8 mouse cellular contexts compared by ENCODE assay signal in genomic region chr7:80143331-80144273, GRCm38 (mm10). TPM values are rescaled to one million over a fixed set of nuclear protein-coding genes. Genes with fewer than 3 reads are reported as not detected.
DNase-seq lines count a peak whose midpoint lies in the region; ATAC-seq lines count a peak whose summit lies in the region.

No protein-coding gene starts in this region.

- H3K27ac ChIP-seq in forebrain, embryonic 16.5 days (ENCODE audit: low read length), result peak overlapping the region; percentile 62
- H3K27ac ChIP-seq in liver, embryonic 13.5 days, result peak overlapping the region; percentile 92

- H3K9me3 ChIP-seq in forebrain, embryonic 16.5 days (ENCODE audit: control insufficient read depth, low read length), result no peaks in the 10 kb centered on the region
- H3K9me3 ChIP-seq in liver, embryonic 13.5 days (replicated peaks), result no peaks in the 10 kb centered on the region

- 31% methylated on average over 22 of the region's 22 CpGs for WGBS in forebrain, embryonic 16.5 days
- 14% methylated on average over 22 of the region's 22 CpGs for WGBS in liver, embryonic 13.5 days (ENCODE audit: insufficient replicate concordance)

- DNase-seq in heart, adult 11 months, result peak; percentile 97
- no peak for DNase-seq in heart, adult 8-10 months (ENCODE audit: low spot score)
- peak; percentile 60 for DNase-seq in adrenal gland, postnatal 14 days
- peak; percentile 83 for DNase-seq in layer of hippocampus, adult 11-12 months (ENCODE audit: low spot score)
- no peak for DNase-seq in liver, embryonic 13.5 days
- peak; percentile 26 to 86 for DNase-seq in natural killer cell, adult 2 months (ENCODE audit: low spot score in 2 of 2)
- DNase-seq in testis, postnatal 14 days (ENCODE audit: low spot score), result peak; percentile 22

- no peak overlapping the region for H3K9ac ChIP-seq in forebrain, embryonic 16.5 days (replicated peaks; ENCODE audit: low read depth, low read length)
- H3K9ac ChIP-seq in liver, embryonic 13.5 days, result peak overlapping the region; percentile 53

- no peaks in the 10 kb centered on the region for H3K27me3 ChIP-seq in forebrain, embryonic 16.5 days (replicated peaks; ENCODE audit: control insufficient read depth, insufficient read depth, low read length)
- H3K27me3 ChIP-seq in liver, embryonic 13.5 days, result no peaks in the 10 kb centered on the region

- peak; percentile 78 for ATAC-seq in forebrain, embryonic 16.5 days
- ATAC-seq in liver, embryonic 13.5 days (ENCODE audit: low read depth), result no peak

- no peak overlapping the region for H3K4me3 ChIP-seq in forebrain, embryonic 16.5 days (replicated peaks; ENCODE audit: low read length)
- no peak overlapping the region for H3K4me3 ChIP-seq in liver, embryonic 13.5 days (replicated peaks)

- H3K4me1 ChIP-seq in forebrain, embryonic 16.5 days (replicated peaks; ENCODE audit: control insufficient read depth, insufficient read depth, low read length), result peaks cover 14% of the 10 kb centered on the region
- H3K4me1 ChIP-seq in liver, embryonic 13.5 days (replicated peaks), result peaks cover 71% of the 10 kb centered on the region

- H3K36me3 ChIP-seq in forebrain, embryonic 16.5 days (ENCODE audit: control insufficient read depth, insufficient read depth), result no peaks in the 10 kb centered on the region
- H3K36me3 ChIP-seq in liver, embryonic 13.5 days, result no peaks in the 10 kb centered on the region

- peak overlapping the region; percentile 17 for H3K4me2 ChIP-seq in forebrain, embryonic 16.5 days (ENCODE audit: low read length)
- H3K4me2 ChIP-seq in liver, embryonic 13.5 days, result peak overlapping the region; percentile 47

RNA-seq across cellular contexts. Expression of gene Idh2, which starts 28.4 kb away (rescaled TPM):
- total RNA-seq in heart, adult 8-10 months (2022), result 1,000 to 10,000 TPM; 2,287 to 2,565 (median 2,388) TPM
- total RNA-seq in adrenal gland, postnatal 14 days (2021), result 353 and 359 TPM in 2 replicates
- polyA plus RNA-seq in forebrain, embryonic 16.5 days (2015; fragmentation: Nextera tagmentation; extraction: Ambion mirVana), result 286 and 298 TPM in 2 replicates
- 137 and 146 TPM in 2 replicates for polyA plus RNA-seq in liver, embryonic 13.5 days (2015; fragmentation: Nextera tagmentation; extraction: Ambion mirVana)

RNA-seq across cellular contexts. Expression of gene Sema4b, which starts 43.0 kb away (rescaled TPM):
- 10 to 100 TPM; 10.9 to 14.0 (median 11.7) TPM for total RNA-seq in heart, adult 8-10 months (2022)
- total RNA-seq in adrenal gland, postnatal 14 days (2021), result 46.9 and 57.0 TPM in 2 replicates
- 20.6 and 26.6 TPM in 2 replicates for polyA plus RNA-seq in forebrain, embryonic 16.5 days (2015; fragmentation: Nextera tagmentation; extraction: Ambion mirVana)
- polyA plus RNA-seq in liver, embryonic 13.5 days (2015; fragmentation: Nextera tagmentation; extraction: Ambion mirVana), result 13.1 and 14.1 TPM in 2 replicates

Comparison
In these comparisons a context has a peak if more than half of its experiments do, and no peak if none do; other contexts are left out.
1. DNase-seq: peak in heart, adult 11 months (single experiment), adrenal gland, postnatal 14 days (single experiment), layer of hippocampus, adult 11-12 months (single experiment), natural killer cell, adult 2 months (2 of 2) and testis, postnatal 14 days (single experiment); none in heart, adult 8-10 months (single experiment) and liver, embryonic 13.5 days (single experiment).